Mouse (Mus musculus) gastrocnemius, adult 18-20 months (tissue): Measurements from ENCODE around the gene B4galt2. TPM values are rescaled to one million over a fixed set of nuclear protein-coding genes. Genes with fewer than 3 reads are reported as not detected.
A peak's percentile ranks its signal among the peaks of the same experiment; 100 is the strongest.

Experiments used
- DNase-seq: peaks from one replicate; pipeline ENCODE4 v3.0.0; 2021; ENCODE audit warnings: low spot score
- long read RNA-seq, 2 experiments: library from polyadenylated mRNA; stranded (forward); transcript quantifications; one replicate each; pipeline ENCODE4 v2.0.0; 2021
- total RNA-seq, 2 experiments: library from RNA; stranded (reverse); gene quantifications; 2 replicates each; pipeline ENCODE4 v1.2.3; 2021

Gene B4galt2
- 1 to 10 TPM; 1.8 to 2.0 TPM for total RNA-seq
- long read RNA-seq, experiment 1, transcript B4galt2-201 (8 exons, 2,312 nt), result major isoform, 6 of 9 reads
- long read RNA-seq, experiment 1, partial matches to known transcripts, result 1 of 9 reads
- long read RNA-seq, experiment 1, other reads (novel, unspliced or antisense), result 2 of 9 reads
- long read RNA-seq, experiment 2, transcript B4galt2-201 (8 exons, 2,312 nt), result major isoform, 5 of 7 reads
- long read RNA-seq, experiment 2, partial matches to known transcripts, result 0 of 7 reads
- long read RNA-seq, experiment 2, other reads (novel, unspliced or antisense), result 1 of 7 reads

GRCm38 (mm10) chr4:117882701-117883691 lies at the start of gene B4galt2:
B4galt2 (minus strand) TSS chr4:117883487.
- DNase-seq, result no peak

- DNase-seq, result peak; percentile 35
Observed at GRCm38 (mm10) chr4:117929391-117929881, 46.1 kb upstream of the B4galt2 start, which contains the start of gene Artn. Artn (minus strand) TSS chr4:117929763.

DNA sequence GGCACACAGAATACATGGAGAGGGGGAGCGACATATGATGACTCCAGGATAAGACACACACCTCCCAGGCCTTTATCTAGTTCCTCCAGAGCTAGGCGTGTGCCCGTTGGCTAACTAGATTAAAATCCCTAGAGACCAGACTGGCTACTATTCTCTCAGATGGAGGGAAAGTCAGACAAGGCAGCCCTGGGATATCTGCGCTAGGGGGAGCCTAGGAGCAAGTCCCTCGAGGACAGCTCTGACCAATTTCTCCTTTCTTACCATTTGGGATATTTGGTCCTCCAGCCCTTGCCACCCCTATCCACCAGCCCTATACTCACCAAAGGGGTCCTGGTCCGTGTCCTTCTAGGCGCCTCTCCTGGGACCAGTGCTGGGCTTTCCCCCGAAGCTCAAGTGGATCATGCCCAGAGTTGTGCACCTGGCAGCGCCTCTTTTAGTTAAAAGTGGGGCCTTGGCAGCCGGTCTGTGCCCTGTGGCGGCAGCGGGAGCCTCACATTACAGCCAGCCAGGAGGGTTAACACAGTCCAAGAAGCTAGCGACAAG lies 45.5 kb upstream of the B4galt2 start:
- DNase-seq, result peak; percentile 68

DNA sequence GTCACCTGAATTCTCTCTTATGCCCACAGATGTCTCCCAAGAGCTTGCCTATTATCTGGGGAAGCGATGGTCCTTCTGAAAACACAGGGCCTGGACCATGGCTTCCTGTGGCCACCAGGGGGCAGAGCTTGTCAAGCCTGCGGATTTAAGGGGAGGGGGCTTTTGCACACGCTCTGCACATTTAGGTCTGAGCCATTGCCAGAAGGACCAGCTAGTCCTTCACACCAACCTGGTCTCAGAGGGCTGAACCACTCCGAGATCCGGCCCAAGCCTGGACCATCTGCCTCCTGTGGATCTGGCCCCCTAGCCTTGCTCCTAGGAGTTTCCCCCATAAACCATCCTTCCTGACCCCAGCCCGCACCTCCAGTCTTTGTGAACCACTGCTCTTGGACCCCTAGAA lies 44.9 kb upstream of the B4galt2 start:
- DNase-seq, result no peak

- no peak for DNase-seq
Observed at GRCm38 (mm10) chr4:117926545-117927482, 43.5 kb upstream of the B4galt2 start.

DNA sequence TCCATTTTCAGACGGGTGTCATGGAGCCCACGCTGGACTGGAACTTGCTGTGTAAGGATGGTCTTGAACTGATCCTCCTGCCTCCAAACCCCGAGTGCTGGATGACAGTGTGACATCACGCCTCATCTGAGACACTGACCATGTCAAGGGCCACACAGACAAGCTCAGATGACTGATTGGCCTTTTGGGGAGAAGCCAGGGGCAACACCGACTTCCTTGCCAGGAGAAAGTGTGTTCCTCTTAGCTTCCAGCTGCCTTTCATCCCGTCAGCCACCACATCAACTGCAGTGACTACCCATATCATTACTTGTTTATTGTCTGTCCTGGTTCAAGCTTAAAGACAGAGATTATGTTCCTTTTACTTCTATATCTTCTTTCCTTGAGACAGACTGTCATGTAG lies 41.6 kb upstream of the B4galt2 start:
- DNase-seq, result no peak

DNA sequence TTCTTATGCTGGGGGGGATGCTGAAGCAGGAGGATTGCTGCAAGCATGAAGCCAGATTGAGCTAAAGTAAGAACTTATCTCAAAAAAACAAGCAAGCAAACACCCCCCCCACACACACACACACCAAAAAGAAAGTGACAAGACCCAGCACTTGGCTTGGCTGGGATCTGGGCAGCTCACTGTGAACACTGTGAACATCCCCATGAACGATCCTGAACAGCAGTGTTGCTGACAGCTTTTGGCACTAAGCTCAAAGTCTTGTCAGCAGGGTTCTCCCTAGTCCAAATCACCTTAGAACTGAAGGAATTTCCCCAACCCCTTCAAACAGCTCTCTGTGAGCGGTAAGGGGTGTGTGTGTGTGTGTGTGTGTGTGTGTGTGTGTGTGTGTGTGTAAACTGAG lies 40.2 kb upstream of the B4galt2 start:
- DNase-seq, result no peak

DNA sequence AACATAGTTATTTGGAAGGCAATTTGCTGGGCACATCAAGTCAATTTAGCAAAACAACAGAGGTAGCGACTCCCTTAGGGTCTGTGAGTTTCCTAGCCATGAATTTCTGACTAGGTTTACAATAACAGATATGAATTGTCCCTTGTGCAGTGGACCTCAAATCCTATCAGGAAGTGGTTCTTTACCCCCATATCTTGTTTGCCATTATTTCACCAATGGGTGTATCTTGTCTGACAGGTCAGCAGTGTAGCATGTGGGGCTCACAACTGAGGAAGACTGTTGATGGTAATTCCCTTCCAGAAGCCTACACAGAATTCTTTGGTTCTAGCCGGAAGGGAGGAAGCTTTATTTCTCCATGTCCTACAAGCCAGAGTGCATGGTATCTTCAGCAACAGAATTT lies 38.1 kb upstream of the B4galt2 start:
- no peak for DNase-seq

GRCm38 (mm10) chr4:117918762-117919161 lies 35.5 kb upstream of the B4galt2 start:
- DNase-seq, result no peak

GRCm38 (mm10) chr4:117918261-117918660 lies 35.0 kb upstream of the B4galt2 start:
- no peak for DNase-seq

GRCm38 (mm10) chr4:117917847-117918246 lies 34.6 kb upstream of the B4galt2 start:
- no peak for DNase-seq

- DNase-seq, result no peak
Observed at GRCm38 (mm10) chr4:117917402-117917801, 34.1 kb upstream of the B4galt2 start.

DNA sequence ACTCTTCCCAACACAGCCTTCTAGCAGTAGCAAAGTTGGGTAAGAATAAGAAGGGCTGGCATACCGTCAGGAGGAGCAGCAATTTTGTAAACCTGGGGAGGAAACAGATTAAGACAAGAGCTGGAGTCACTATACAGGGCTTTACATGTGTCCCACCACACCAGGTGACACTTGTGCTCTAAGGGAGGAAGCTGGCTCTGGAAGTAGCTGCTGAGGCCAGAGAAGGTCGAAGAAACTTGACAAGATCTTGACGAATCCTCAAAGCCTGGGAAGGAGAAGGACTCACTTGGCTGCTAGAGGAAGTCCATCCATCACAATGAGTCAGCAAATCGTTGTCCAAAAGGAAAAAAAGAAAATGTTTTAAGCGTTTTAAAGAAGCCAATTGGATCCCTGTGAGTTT lies 33.1 kb upstream of the B4galt2 start:
- DNase-seq, result no peak

GRCm38 (mm10) chr4:117915489-117916105 lies 32.3 kb upstream of the B4galt2 start:
- no peak for DNase-seq

GRCm38 (mm10) chr4:117914591-117915442 lies 31.5 kb upstream of the B4galt2 start, which contains the start of gene Ipo13:
Ipo13 (minus strand) TSS chr4:117914999.
- peak; percentile 94 for DNase-seq

DNA sequence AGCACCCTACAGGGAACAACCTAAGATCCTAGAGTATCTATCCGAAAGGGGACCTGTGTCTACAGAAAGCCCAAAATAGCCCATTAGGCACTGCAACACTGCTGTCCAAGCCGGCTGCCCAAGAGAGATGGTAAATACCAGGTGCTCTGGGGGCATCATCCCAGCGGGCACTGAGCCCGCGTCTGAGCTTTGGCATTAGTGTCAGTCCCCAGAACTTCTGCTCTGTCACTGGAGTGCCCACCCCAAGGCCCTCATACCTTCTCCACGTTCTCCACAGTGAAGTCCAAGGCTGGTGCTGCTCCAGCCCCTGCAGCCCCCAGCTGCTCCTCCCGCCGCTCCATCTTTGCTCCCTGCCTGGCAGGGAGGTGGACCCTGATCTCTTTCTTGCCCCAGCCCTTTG lies 30.7 kb upstream of the B4galt2 start:
- peak; percentile 85 for DNase-seq

DNA sequence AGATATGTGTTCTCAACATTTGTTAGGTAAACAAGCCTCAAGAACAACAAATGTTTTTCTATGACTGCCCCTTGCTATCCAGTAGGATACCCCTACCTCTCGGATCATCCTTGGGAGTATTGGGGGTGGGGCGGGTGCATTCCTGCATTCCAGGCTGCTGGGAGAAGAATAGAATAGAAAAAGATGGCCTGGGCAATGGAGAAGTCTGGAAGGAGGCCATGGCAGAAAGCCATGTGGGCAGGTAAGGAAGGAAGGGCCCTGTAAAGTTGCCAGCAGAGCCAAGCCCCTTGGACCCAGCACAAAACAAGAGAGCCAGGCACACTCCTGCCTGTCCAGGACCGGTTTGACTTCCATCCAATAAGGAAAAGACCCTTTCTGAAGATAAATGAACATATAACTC lies 30.1 kb upstream of the B4galt2 start:
- DNase-seq, result no peak

DNA sequence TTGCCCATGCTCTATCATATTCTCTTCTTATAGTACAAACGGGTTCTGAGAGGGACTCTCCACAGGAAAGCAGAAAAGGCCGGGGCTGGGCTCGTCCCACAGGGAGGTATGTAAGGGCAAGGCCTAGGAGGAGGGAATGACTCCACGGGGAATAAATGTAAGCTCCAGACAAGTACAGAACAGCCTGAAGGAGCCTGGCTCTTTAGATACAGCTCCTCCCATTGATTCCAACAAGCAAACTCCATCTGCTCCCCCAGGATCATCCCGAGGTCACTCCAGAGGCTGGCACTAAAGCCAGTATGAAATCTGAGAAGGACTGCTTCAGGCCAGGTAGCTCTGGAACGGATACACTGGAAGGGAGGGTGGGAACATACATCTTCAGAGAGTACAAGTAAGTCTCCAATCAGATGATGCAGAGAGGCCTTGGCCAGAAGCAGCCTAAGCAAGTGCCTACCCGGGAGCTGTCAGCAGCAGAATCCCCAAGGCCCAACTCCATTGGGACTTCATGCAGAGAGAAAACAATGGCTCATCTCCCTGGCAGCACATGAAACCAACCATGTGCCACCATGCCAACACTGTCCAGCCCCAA lies 29.5 kb upstream of the B4galt2 start:
- DNase-seq, result no peak

- DNase-seq, result no peak
Observed at GRCm38 (mm10) chr4:117912131-117912561, 28.9 kb upstream of the B4galt2 start.
